Mouse (Mus musculus): ENCODE measurements around the gene Zfp580.

- no peak for TF ChIP-seq CTCF (IDR thresholded peaks at IDR 0.05; ENCODE audit: insufficient read depth, low read length)
- TF ChIP-seq POLR2A (IDR thresholded peaks at IDR 0.05; ENCODE audit: borderline replicate concordance, extremely low read depth, low read depth, low read length), result no peak
These were observed 35.6 kb downstream of the Zfp580 start for GRCm38 (mm10) chr7:5086921-5087440.
